9 mouse cellular contexts compared by ENCODE assay signal in the genomic region with DNA sequence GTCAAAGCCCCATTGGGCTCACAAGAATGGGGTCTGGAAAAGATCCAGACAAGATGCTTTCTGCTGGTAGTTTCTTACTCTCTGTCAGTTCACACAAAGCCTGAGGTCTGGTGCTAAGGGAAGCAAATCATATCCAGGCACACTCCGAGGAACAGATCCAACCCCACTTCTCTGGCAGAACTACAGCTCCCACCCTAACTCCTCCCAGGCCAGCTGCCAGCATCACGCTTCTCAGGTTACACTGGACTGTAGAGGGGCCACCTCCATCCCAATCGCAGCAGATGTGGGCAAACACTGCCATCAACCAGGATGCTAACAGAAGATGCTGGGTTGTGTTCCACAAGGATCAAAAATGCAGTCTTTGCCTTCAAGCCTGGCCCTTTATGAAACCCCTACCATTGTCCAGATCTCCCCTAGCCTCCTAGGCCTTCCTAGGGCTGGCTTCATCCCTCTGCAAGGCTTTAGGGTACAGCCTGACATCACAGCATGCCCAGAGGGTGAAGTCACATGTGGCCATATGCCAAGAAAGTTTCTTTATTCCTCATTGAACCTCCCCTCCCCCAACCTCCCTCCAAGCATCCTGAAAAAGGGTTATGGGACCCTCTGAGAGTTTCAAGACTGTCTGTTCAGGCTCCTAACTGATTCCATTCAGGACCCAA.
DNase-seq lines count a peak whose midpoint lies in the region; ATAC-seq and TF ChIP-seq lines count a peak whose summit lies in the region.
"Had no signal": no experiment of that assay in that cellular context is flagged by ENCODE, and none has a peak within 500 bp of the region (broad histone marks: within the 10 kb centered on the region; RNA-seq: fewer than 3 reads in every experiment).

No protein-coding gene starts in this region.

- no peaks in the 10 kb centered on the region for H3K4me1 ChIP-seq in kidney, embryonic 14.5 days (ENCODE audit: control insufficient read depth, insufficient read depth, low read length)
- peaks cover 6% of the 10 kb centered on the region; the same call in 1 of the 2 replicates for H3K4me1 ChIP-seq in embryonic facial prominence, embryonic 12.5 days
- no peaks in the 10 kb centered on the region for H3K4me1 ChIP-seq in heart, postnatal 0 days (ENCODE audit: control insufficient read depth, insufficient read depth)

- H3K27me3 ChIP-seq in kidney, embryonic 14.5 days (ENCODE audit: control insufficient read depth, insufficient read depth, low read length): no peaks in the 10 kb centered on the region
- H3K27me3 ChIP-seq in embryonic facial prominence, embryonic 12.5 days: no peaks in the 10 kb centered on the region
- H3K27me3 ChIP-seq in heart, postnatal 0 days (ENCODE audit: control insufficient read depth, insufficient read depth, low read length): no peaks in the 10 kb centered on the region

- TF ChIP-seq EP300 in heart, postnatal 0 days (IDR thresholded peaks at IDR 0.05; ENCODE audit: low read depth): no peak

- DNase-seq in kidney, postnatal 10 days: no peak
- peak; percentile 14 for DNase-seq in Muller cell, postnatal 12 days (ENCODE audit: inconsistent ontology term)
- DNase-seq in heart, postnatal 0 days (ENCODE audit: low spot score): no peak
- no peak for DNase-seq in urinary bladder, adult 2 months (ENCODE audit: low spot score)
- no peak for DNase-seq in thymus, postnatal 36 days
- no peak for DNase-seq in ovary, postnatal 36 days (ENCODE audit: low spot score)

- no peak overlapping the region for H3K4me2 ChIP-seq in kidney, embryonic 14.5 days (replicated peaks; ENCODE audit: low read depth, low read length)
- H3K4me2 ChIP-seq in embryonic facial prominence, embryonic 12.5 days (replicated peaks): no peak overlapping the region
- no peak overlapping the region for H3K4me2 ChIP-seq in heart, postnatal 0 days (ENCODE audit: low read depth, low read length)

- no peak overlapping the region for H3K9ac ChIP-seq in kidney, embryonic 14.5 days (ENCODE audit: low read depth, low read length)
- no peak overlapping the region for H3K9ac ChIP-seq in embryonic facial prominence, embryonic 12.5 days
- no peak overlapping the region for H3K9ac ChIP-seq in heart, postnatal 0 days (replicated peaks; ENCODE audit: low read depth, low read length)

- H3K4me3 ChIP-seq in kidney, embryonic 14.5 days (ENCODE audit: low read length): no peak overlapping the region
- no peak overlapping the region for H3K4me3 ChIP-seq in embryonic facial prominence, embryonic 12.5 days
- no peak overlapping the region for H3K4me3 ChIP-seq in heart, postnatal 0 days (ENCODE audit: low read depth, low read length)
- H3K4me3 ChIP-seq: megakaryocyte, embryonic 14.5 days had no signal

- ATAC-seq in kidney, embryonic 14.5 days (ENCODE audit: low FRiP score, low TSS enrichment): peak; percentile 86
- peak; percentile 92 for ATAC-seq in embryonic facial prominence, embryonic 12.5 days (ENCODE audit: insufficient number of reproducible peaks, insufficient read depth, low FRiP score, low TSS enrichment)
- ATAC-seq in heart, postnatal 0 days (ENCODE audit: insufficient read depth, low read depth): peak; percentile 51; the same call in 1 of the 2 replicates

- no peaks in the 10 kb centered on the region for H3K36me3 ChIP-seq in kidney, embryonic 14.5 days (ENCODE audit: control insufficient read depth, insufficient read depth, low read length)
- no peaks in the 10 kb centered on the region for H3K36me3 ChIP-seq in embryonic facial prominence, embryonic 12.5 days
- H3K36me3 ChIP-seq in heart, postnatal 0 days (replicated peaks; ENCODE audit: control insufficient read depth, insufficient read depth, low read length): no peaks in the 10 kb centered on the region

- no peaks in the 10 kb centered on the region for H3K9me3 ChIP-seq in kidney, embryonic 14.5 days (ENCODE audit: control insufficient read depth, low read length)
- H3K9me3 ChIP-seq in embryonic facial prominence, embryonic 12.5 days: no peaks in the 10 kb centered on the region
- no peaks in the 10 kb centered on the region for H3K9me3 ChIP-seq in heart, postnatal 0 days (replicated peaks; ENCODE audit: control insufficient read depth, low read length)

- no peak for TF ChIP-seq CTCF in heart, postnatal 0 days (IDR thresholded peaks at IDR 0.05; ENCODE audit: low read depth)

- no peak overlapping the region for H3K27ac ChIP-seq in kidney, embryonic 14.5 days (ENCODE audit: low read depth, low read length)
- peak overlapping the region; percentile 46 for H3K27ac ChIP-seq in embryonic facial prominence, embryonic 12.5 days
- no peak overlapping the region for H3K27ac ChIP-seq in heart, postnatal 0 days (ENCODE audit: low read depth)

- WGBS in kidney, embryonic 14.5 days: 12% methylated on average over 3 of the region's 3 CpGs
- WGBS in embryonic facial prominence, embryonic 12.5 days: 18% methylated on average over 3 of the region's 3 CpGs
- WGBS in heart, postnatal 0 days: 12% methylated on average over 3 of the region's 3 CpGs
